Mouse (Mus musculus) frontal cortex, postnatal 25 days (tissue): ENCODE data around the gene Ces1g.

Experiments
- DNase-seq, 2 experiments: peaks; one replicate each; pipeline ENCODE4 v3.0.0; 2022; ENCODE audit warnings: low spot score in 2 of 2

Gene Ces1g

GRCm38 (mm10) chr8:93337207-93337606, at the start of gene Ces1g:
TSS of gene Ces1g (minus strand) at chr8:93337308.
- no peak for DNase-seq

- no peak for DNase-seq
Measured at GRCm38 (mm10) chr8:93379625-93380024, 42.5 kb upstream of the Ces1g start, which contains the start of gene Ces1h. TSS of gene Ces1h (minus strand) at chr8:93379725.

- DNase-seq, result no peak
Measured at GRCm38 (mm10) chr8:93369481-93369880, 32.4 kb upstream of the Ces1g start.

DNA sequence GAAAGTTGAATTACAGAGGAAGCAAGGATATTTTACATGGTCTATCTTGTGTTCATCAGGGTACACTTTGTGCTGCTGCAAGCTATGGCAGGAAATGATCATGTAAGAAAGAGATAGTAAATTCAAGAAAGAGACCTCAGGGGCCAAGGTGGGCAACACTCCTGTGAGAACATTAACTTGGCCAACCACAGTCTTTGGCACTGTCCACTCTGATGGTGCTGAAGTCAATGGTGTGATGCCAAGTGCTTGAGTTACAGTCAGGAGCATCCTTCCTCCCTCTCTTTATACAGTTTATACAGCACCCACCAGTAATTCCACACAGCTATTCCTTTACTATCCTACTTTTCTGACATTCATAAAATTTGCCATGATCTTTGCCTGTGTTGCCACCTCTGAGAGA, 23.0 kb upstream of the Ces1g start:
- DNase-seq, result no peak

GRCm38 (mm10) chr8:93339531-93339930, 2.4 kb upstream of the Ces1g start:
- no peak for DNase-seq

GRCm38 (mm10) chr8:93332703-93333102, 4.4 kb downstream of the Ces1g start:
- DNase-seq, result no peak

- DNase-seq, result no peak
Measured at GRCm38 (mm10) chr8:93331151-93331550, 6.0 kb downstream of the Ces1g start.

- DNase-seq, result no peak
Measured at GRCm38 (mm10) chr8:93325123-93325522, 12.0 kb downstream of the Ces1g start.

GRCm38 (mm10) chr8:93317031-93317430, 20.1 kb downstream of the Ces1g start:
- DNase-seq, result no peak

DNA sequence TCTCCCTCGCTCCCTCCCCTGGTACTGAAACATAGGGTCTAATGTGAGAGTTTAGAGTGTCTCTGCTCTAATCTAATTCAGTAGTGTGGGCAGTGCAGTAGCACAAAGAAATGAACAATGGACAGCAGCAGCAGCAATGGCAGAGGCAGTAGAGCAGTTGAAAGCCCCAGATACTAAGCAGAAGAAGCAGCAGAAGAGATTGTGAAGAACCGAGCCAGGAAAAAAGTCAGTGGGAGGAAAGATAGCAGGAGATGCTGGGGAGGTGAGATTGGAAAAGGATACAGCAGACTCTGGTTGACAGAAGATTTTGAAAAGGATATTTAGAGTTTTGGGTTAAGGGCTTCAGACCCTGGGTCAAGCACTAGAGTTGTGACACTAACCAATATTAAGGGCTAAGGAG, 21.6 kb downstream of the Ces1g start:
- DNase-seq, result no peak

- DNase-seq, result no peak
Measured at GRCm38 (mm10) chr8:93283896-93284295, 53.2 kb downstream of the Ces1g start.

DNA sequence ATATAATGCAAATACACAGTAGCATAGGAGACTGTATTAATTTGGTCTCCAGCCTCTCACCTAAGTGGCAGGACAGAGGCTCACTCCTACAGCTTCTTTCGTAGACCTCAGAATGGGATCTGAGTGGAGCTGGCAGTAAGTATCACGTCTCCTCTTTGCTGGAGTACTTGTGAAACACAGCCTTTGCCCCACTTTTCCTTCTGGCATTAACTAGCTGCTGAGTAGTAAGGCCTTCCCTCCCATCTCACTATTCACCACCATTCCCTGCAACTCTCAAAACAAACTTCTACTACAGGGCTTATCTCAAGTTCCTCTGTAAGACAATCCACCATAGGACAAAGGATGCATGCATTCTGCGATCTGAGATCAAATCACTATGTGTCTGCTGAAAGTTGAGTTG, 54.8 kb downstream of the Ces1g start:
- no peak for DNase-seq

- no peak for DNase-seq
Measured at GRCm38 (mm10) chr8:93279556-93279955, 57.6 kb downstream of the Ces1g start, which contains the start of gene Ces1f. TSS of gene Ces1f (minus strand) at chr8:93279747.

DNA sequence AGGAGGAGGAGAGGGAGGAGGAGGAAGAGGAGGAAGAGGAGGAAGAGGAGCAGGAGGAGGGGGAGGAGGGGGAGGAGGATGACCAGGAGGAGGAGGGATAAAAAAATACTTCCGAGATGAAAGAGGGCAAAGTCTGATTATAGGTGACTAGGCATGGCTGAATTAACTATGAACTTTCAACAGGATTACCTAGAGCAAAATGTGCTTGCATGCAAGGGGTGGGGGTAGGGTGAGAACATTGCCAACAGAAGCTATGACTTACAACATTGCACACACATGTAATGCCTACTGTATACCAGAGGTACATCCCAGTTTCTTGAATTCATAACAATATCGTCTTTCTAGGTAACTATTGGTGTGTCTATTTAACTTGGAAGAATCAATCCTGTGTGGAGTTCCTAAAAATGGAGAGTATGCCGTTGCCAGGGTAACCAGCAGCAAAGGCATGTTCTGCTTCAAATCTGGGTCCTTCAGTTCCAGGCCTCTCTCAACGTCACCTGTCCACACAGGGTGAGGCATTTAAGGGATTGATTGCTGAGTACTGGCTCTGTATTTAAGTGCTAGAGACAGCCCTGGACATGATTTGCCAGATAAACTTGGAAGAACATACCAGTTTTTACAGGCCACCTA, 58.8 kb downstream of the Ces1g start:
- DNase-seq, result no peak

DNA sequence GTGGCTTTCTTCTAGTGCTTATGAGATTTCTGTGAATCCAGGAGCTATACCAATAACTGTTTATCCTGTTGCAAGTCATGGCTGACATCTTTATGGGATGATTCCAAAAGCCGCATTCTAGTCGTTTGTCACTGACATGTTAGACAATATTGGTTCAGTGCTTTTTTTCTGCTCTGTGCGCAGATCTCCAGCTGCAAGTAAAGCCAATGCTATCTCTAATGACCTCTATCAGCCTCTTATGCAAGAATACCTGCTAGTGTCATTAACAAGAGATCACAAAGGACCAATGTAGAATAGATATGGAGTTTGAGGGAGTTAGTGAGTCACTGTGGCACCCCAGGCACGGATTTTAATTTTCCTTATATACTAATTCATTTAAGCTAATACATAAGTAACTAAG, 62.5 kb downstream of the Ces1g start:
- DNase-seq, result no peak

GRCm38 (mm10) chr8:93273321-93273720, 63.8 kb downstream of the Ces1g start:
- peak in 1 of 2 experiments; percentile 8 for DNase-seq

DNA sequence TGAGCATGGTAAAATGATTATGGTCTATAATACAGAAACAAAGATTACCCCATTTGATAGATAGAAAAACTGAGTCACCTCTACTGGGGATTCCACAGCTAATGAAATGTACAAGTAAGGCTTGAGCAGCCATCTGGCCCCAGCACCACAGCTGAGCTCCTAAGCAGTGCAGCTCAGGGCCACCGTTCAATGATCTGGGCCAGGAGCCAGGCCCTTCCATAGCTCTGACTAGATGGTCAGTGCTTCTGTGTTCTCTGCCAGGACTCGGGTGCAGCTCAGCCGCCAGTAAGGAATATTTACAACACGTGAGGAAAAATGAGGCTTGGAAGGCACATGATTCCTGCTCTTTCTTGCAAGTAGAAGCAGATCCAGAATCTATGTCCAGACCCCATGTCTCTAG, 64.4 kb downstream of the Ces1g start:
- no peak for DNase-seq

DNA sequence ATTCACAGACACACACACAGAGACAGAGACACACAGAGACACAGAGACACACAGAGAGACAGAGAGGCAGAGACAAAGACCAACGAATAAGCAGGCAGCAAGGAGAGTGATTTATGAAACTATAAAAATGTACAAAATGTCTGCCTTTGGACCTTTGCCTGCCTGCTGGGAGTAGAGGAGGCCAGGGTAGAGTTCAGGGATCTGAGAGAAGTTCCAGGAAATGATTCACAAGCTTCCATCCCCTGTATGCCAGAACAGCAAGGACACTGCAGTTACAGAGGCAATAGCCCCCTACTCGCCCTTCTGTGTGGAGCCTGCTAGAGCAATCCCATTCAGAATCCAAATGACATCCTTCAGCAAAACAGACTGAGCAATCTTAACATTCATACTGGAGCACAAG, 75.7 kb downstream of the Ces1g start:
- no peak for DNase-seq

- DNase-seq, result no peak
Measured at GRCm38 (mm10) chr8:93252400-93252925, 84.6 kb downstream of the Ces1g start.
